Mouse (Mus musculus) thymus, postnatal 14 days (tissue): ENCODE data around the gene Cyp17a1.
A peak's percentile ranks its signal among the peaks of the same experiment; 100 is the strongest.

ENCODE experiments used
- DNase-seq: peaks from one replicate; pipeline ENCODE4 v3.0.0; 2021

Cyp17a1 gene

DNA sequence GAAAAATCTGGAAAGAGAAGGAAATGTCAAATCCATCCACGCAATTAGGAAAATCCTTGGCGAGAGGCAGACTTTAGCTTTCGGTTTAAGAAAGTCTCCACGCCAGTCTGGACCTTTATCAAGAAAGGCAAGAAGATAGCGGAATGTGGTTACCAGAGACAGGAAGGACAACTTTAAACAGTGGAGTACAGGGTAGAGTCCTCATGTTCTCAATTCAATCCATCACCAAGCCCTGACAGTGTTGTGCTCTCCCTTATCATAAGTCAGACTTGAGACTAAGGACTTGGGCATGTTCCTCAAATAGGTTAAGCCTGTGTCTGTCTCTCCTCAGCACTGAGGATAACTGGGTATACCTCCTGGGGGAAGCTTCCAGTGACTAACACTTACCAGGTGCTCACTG lies 3.2 kb downstream of the Cyp17a1 start:
- no peak for DNase-seq

DNA sequence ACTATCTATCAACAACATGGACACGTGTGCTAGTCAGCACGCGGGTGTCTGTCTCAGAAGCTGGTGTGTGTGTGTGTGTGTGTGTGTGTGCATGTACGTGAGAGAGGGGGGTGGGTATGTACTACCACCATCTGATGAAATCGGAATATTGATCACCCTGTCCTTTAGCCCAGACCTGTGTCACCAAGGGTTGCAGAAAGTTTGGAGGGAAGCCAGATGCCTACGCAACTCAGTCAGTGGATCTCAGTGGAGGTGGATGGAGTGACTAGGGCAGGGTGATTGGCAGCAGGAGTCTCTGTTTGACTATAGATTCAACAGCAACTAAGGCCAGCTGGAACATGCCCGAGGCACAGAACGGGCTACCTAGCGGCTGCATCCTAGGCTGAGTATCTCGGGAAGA lies 4.7 kb downstream of the Cyp17a1 start:
- no peak for DNase-seq

DNA sequence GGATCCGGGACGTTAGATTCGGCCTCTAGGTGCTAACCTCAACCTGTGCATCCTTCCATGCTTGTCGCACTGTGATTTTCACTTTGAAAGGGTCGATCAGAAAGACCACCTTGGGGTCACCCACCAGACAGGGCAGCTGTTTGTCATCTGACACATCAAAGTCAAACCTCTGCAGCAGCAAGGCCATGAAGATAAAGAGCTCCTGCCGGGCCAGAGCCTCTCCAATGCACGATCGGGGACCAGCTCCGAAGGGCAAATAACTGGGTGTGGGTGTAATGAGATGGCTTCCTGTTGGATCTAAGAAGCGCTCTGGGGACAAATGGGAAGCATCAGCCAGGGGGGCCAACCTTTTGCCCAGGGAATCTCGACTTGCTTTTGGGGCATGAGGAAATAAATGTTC lies 5.7 kb downstream of the Cyp17a1 start:
- DNase-seq: no peak

DNA sequence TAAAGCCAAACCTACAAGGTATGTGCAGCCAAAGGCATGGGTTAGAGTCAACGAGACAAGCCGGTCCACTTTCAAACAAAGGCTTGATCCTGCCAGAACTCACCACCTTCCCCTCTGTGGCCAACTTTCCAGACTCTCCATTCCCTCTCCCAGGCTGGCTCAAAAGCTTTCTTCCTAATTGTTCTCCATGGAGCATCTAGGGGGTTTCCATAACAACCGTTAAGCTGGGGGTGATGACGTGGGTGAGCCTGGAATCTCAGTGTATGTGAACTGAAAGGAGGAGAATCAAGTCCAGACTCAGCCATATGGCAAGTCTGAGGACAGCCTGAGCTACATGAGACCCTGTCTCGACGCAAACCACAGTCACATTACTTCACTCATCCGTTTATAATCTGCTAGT lies 7.5 kb downstream of the Cyp17a1 start:
- no peak for DNase-seq

DNA sequence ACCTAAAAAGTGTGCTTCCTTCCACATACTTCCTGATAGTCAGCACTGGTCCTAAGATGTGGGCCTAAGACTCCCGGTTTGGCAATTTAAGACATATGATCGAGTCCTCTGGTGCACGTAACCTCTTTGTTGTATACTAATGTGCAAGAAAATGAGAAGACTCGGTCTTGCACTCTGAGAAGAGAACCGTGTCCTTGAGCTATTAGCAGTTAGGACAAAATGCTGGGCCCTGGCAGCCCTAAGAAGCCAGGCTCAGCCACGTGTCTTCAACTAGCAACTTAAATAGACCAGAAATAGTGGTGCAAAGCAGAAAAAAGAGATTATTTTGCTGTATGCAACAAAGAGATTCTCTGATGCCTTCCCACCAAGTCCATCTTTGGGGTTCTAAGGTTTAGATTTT lies 10.2 kb downstream of the Cyp17a1 start:
- DNase-seq: no peak

DNA sequence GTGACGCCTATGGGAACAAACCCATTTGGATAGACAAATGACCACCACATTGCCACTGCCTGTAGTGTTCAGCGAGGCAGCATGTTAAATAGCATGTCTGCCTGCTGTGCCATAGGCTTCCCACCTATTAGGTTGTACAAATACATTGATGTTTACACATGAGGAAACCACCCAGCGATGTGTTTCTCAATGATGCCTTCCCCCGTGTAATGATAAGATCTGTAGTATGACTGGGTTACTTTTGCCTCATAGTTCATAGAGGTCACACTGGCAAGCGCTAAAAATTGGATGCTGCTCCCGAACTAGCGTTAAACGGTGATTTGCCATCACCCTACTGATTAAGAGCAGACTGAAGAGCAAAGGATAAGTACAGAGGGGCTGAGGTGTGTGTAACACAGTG lies 10.8 kb downstream of the Cyp17a1 start:
- no peak for DNase-seq

DNA sequence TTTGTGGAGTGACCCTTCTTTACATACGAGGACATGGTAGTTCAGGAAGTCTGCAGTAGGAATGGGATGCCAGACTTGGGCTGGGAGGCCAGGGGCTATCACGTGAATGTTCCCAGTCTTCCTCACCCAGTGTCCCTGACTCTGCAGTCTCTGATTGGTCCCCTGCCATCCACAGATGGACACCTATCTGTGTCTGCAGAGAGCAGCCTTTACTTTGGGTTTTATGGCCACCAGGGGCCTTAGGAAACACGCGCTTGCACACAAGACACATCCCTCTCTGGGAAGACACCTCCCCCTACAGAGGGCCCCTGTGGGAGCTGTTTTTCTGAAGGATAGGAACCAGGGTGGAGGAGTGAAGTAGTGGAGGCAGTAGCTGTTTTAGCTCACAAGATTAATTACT lies 11.5 kb downstream of the Cyp17a1 start:
- DNase-seq: no peak

DNA sequence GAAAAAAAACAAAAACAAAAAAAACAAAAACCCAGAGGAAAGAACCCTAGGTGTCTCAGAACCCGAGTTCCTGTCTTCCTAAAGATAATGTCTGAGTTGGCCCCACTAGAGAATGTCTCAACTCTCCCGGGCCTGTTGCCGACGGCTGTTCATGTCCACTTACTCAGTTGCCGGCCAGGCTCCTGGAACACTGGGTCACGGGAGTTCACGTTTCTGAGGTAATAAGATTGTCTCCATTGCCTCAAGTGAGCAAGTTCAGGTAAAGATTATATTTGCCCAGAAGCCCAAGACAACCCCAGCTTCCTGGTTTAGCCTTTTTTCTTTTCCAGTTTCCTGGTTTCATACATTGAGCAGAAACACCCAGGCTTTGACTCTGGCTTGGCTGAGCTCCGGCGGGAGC lies 14.1 kb downstream of the Cyp17a1 start:
- no peak for DNase-seq

DNA sequence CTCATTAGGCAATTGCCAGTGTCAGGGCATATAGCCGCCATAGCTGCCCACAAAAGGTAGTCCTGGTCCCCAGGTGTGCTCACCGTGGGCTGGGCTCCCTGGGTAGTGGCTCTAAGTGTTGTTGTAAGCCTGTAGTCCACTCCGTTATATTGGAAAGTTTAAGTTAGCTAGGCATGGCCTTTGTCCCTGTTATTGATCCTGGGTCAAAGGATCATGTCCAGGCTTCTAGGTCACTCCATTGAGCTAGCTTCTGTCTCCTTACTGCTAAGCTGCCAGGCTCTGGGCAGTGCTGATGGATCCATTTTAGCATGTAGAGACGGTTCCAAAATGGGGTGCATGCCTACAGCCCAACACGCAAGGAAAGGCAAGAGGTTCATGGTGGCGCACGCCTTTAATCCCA lies 14.6 kb downstream of the Cyp17a1 start:
- no peak for DNase-seq

DNA sequence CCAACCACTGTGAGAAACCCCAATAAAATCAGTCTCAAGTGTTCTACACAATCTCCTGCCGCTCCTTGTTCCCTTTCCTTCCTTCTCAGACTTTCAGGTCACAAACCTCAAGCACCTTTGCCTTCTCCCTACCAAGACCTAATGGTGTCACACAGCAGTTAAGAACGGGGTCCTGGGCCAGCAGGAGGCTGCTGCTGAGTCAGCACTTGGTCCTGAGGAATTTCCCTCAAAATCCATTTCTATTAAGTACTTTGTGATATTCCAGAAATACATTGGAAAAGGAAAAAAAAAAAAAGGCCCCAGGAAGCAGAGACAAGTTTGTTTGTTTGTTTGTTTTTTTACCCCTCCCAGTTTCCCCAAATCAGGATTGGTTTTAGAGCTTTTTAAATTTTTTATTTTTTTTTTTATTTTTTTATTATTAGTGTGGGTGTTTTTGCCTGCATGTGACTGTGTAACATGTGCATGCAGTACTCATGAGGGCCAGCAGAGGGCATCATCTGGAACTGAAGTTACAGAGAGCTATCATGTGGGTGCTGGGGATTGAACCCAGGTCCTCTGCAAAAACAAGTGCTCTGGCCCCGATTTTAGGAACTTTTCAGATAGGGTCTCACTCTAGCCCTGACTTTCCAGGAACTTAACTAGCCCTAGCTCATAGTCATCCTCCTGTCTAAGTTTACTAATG lies 15.5 kb downstream of the Cyp17a1 start:
- peak; percentile 48 for DNase-seq

DNA sequence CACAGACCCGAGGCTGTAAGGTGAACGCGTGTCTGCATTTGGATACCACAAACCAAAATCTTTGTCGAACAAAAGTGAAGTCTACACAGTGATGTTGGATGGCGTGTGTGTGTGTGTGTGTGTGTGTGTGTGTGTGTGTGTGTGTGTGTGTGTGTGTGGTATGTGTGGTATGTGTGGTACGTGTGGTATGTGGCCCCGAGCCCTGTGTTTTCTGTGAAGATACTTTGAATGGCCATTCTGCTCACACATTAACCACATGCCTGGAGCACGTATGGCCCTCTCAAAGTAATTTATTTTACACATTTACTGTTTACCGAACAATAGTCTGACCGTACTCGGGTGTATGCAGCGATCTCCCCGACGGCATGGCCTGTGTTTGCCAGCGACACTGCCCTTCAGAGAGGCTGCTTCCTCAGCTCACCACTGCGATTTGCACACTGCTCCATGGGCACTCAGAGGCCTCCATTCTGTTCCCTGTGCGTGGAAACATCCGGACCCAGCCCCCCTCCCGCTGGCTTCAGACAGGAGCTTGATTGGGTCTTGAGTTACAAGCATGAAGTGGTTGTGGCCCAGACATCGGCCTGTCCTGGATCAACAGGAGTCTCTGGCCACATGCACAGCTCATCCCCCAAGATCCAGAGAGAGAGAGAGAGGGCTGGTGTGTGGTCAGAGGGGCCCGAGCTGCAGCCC lies 16.7 kb downstream of the Cyp17a1 start:
- DNase-seq: no peak

DNA sequence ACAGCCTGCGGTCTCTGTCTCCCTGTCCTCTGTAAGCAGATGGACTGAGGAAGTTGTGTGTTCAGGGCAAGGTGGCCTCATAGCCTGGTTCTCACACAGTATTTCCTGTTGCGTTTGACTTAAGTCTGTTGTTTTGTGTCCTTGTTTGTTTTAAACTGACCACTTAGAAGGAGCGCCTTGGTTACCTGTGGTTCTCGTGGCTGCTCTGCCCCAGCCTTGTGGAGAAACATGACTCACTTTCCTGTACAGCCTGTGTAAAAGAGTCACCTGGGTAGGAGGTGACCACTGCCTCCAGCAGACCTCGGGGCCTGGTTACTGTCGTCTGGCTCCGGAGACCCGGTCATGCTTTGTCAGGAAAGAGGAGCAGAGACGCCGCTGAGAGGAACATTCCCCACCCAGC lies 17.3 kb downstream of the Cyp17a1 start:
- DNase-seq: no peak

DNA sequence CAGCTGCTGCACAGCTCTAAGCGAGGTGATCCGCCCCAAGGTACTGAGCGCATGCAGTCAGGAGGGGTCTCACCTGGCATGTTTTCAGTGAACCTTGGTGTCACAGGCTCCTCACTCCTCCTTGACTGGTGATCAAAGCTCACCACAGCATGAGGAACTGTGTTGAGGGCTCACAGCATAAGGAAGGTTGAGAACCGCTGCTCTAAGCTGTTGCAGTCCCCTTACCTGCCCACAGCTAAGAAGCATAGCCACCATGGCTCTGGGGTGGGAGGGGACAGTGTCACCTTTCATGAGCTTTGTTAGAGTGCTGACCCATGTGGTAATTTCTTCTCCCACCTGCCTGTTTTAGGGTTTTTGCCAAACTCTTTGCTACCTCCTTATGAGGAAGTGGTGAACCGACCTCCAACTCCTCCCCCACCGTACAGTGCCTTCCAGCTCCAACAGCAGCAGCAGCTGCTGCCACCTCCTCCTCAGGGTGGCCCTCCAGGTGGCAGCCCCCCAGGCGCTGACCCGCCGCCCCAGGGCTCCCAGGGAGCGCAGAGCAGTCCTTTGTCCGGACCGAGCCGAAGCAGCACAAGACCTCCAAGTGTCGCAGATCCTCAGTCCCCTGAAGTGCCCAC lies 19.2 kb downstream of the Cyp17a1 start:
- DNase-seq: peak; percentile 76

DNA sequence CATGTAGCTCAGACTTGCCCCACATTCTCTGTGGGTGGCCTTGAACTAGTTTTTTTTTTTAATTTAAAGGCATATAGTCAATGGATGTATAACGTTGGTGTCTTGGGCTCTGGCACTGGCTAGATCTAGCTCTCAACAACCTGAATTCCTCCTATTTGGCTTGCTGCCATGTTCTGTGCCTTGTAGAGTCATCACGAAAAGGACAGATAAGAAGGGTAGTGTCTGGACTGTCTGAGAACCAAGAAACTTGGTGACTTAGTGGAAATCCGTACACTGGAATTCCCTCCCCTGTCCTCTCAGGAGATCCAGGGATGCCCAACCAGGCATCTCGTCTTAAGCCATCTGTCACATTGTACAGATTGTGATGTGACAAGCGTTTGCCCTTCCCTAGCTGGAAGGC lies 19.8 kb downstream of the Cyp17a1 start:
- DNase-seq: no peak

DNA sequence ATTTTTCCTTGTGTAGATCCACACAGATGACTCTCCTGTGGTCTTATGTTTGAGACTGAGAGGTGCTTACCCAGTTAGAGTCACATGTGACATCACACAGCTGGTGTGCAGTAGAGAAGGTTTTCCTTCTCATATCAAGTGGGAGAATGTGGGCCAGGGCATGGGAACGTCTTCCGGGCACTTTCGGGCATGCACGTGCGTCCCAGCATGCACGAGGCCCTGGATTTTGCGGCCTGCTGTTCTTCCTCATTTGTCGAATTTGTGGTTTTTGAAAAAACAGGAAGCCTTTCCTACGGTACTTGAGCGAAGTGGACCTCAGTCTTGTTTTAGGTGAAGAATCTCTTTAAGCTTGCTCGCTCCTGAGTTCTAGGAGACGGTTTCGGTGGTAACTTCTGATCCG lies 24.4 kb downstream of the Cyp17a1 start:
- DNase-seq: no peak

DNA sequence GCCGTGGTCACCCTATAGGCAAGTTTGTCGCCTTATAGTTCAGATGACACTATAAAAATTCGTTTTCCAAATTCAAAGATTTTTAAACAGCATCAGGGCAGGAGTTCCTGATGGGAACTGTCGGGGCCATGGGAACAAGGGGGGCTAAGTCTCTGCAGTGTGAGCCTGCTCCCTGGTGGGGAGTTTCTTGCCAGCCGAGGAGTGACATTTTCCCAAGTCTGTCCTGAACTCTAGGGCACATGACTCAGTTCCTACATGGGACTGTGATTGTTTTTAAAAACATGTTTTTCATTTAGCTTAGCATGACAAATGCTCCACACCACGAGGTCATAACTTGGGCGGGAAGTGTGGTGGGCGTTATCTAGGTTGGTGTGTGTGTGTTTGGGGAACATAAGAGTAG lies 25.1 kb downstream of the Cyp17a1 start:
- no peak for DNase-seq

DNA sequence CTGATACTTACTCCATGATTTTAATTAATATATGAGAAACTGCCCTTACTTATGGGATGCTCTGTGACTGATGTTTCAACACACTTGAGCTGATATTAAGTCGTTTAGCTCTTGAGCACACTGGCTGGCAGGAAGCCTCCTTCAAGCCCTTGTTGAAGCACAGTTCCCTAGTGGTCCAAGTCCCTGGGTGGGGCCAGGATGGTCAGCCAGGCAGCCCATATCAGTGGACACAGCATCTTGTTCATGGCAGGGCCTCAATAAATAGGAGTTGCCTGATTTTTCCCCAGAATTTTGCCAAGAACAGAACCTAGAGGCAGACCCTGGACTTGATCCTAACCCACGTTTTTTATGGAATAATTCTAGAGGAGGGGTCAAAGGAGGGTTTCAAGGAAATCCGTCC lies 25.7 kb downstream of the Cyp17a1 start:
- no peak for DNase-seq

DNA sequence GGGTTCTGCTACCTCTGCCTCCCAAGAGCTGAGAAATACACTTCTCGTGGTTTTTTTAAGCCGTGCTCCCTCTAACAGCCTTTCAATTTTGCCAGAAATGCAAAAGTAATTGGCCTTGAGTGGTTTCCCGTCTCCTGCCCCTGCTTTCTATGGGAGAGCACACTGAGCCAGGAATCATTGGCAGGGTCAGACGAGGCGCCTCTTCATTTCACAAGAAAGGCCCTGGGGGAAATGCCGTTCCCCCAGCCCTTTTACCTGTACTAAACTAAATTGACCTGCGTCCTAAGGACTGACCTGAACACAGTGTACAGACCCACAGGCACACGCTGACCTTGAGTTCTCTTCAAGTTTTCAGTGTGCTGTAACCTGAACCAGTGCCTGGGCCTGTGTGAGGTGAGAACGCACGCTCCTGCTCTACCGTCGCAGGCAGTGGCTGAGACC lies 26.9 kb downstream of the Cyp17a1 start:
- no peak for DNase-seq

DNA sequence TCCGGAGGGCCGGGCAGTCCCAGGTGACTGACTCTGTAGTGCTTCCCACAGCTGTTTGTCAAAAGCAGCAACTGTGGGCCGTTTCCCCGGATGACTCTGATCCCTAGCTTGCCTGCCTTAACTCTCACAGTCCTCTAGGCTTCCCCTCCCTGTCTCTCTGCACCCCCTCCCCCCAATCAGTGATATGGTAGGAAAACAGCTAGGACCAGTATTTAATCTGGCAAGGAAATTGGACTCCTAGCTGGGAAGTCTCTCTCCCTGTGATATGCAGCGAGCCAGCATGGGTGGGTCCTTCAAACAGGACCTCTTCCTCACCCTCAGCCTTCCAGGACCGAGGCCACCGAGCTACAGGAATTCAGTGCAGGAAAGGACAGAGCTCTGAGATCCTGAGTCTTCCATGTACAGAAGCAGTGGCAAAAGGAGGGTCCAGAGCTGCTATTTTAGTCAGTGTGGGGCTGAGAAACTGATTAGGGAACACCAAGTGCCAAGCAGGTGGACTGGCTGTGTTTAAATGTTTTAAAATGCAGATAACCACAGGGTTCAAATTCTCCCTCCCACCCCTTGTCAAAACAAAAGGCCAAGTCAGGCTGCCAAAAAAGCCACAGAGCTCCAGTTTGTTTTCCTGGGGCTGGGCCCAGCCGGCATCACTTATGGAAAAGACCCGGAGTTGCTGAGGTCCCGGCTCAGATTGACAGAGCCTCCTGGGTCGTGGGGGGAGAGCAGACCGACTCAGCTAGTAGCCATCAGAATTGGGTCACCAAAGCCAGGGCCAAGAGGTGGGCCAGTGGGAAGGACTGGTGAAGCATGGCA lies 28.0 kb downstream of the Cyp17a1 start:
- DNase-seq: no peak

DNA sequence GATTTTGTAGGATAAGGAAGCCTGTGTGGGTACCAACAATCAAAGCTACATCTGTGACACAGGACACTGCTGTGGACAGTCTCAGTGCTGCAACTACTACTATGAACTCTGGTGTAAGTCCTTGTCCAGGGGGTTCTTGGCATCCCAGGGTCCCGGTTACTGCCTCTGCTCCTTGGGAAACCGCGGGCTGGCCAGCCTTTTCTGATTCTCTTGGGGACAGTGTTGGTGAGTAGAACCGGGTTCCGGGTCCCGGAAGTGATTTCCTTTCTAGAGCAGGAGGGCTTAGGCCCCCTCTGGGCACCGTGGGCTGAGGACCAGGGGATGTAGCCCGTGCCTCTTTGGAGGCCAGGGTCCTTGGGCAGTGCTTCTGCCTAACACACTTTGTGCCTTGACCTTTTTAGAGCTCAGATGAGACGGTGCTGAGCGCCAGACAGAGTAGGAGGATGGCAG lies 28.6 kb downstream of the Cyp17a1 start:
- DNase-seq: no peak

DNA sequence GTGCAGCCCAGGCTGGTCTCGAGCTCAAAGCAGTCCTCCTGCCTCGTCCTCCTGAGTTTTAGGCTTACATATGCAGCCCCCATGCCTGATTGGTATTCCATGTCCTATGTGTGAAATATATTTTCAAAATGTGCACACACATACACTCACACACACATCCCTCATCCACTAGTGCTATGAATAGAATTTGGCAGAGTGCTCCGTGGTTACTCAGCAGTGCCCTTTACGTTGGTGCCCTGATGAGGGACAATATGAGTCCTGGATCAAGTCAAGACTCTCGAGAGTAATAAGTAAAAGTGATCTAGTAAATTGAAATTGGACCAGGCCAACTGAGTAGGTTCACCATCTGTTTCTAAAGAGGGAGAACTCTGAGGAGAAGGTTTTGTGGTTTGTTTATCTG lies 29.7 kb downstream of the Cyp17a1 start:
- no peak for DNase-seq

DNA sequence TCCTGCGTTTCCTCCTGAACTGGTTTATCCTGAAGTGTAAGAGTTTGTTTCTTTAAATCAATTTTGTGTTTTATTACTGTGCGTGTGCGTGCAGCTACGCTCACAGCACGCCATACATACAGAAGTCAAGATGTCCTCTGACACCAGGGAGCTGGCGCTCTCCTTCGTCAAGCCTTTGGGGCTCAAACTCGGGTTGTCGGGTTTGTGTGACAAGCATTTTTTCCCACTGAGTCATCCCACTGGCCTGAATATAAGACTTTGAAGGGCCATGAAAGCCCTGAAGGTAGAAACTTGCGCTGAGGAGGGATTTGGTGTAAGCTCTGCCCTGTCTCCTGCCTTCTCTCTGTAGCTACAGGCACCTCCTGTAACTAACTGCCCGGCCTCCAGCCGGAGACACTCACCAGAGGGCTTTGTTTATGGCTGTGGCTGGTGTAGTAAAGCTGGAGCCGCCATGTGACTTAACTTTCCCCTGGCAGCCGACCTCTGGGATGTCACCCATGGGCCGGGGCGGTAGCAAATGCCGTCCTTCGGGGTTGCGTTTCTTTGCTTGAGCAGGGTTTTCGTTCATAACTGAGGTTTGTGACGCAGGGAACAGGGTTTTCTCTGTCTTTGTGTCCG lies 30.7 kb downstream of the Cyp17a1 start:
- no peak for DNase-seq
